Mouse (Mus musculus) heart, embryonic 11.5 days (tissue): ENCODE measurements around the gene Gm9887. TPM values are rescaled to one million over a fixed set of nuclear protein-coding genes. Genes with fewer than 3 reads are reported as not detected.

Experiments
- microRNA-seq: library from miRNA; unstranded; fragments of <30 nt; microRNA quantifications from one replicate; pipeline ENCODE4, GENCODE M21; 2016; ENCODE audit warnings: borderline number of aligned reads
- polyA plus RNA-seq: library from polyadenylated mRNA; unstranded; fragments of >200 nt; fragmentation: Nextera tagmentation; extraction: Ambion mirVana; gene quantifications from 2 replicates; pipeline ENCODE4 v1.2.1, GENCODE M21; 2014

Gene Gm9887
- polyA plus RNA-seq, 1 experiment from 2014 or later: 1.5 TPM

Small RNA genes lying within 50 kb of the gene (microRNA-seq; reads per million reads assigned to microRNA genes)
- gene Gm47299 (not detected), gene Gm47305 (not detected)

Other genes starting within 250 kb of the Gm9887 start
- 1,249 and 1,400 TPM in 2 replicates for gene Rps29, start 213.3 kb downstream of the Gm9887 start, polyA plus RNA-seq
- gene Lrr1, start 203.6 kb downstream of the Gm9887 start, polyA plus RNA-seq: 17.1 and 20.8 TPM in 2 replicates
- gene Rpl36al, start 188.4 kb downstream of the Gm9887 start, polyA plus RNA-seq: 539 and 559 TPM in 2 replicates
- 35.3 and 37.3 TPM in 2 replicates for gene Mgat2, start 188.3 kb downstream of the Gm9887 start, polyA plus RNA-seq
- gene Gm49383, start 175.4 kb downstream of the Gm9887 start, polyA plus RNA-seq: 19.0 and 20.9 TPM in 2 replicates
- gene Dnaaf2, start 174.0 kb downstream of the Gm9887 start, polyA plus RNA-seq: 6.2 and 9.2 TPM in 2 replicates
- 22.1 and 22.2 TPM in 2 replicates for gene Gm49384, start 168.2 kb downstream of the Gm9887 start, polyA plus RNA-seq
- 20.7 and 22.2 TPM in 2 replicates for gene Pole2, start 144.3 kb downstream of the Gm9887 start, polyA plus RNA-seq
- gene Klhdc1, start 131.3 kb downstream of the Gm9887 start, polyA plus RNA-seq: 7.7 and 8.9 TPM in 2 replicates
- gene Klhdc2, start 75.8 kb downstream of the Gm9887 start, polyA plus RNA-seq: 151 and 157 TPM in 2 replicates
- 62.1 and 69.9 TPM in 2 replicates for gene Nemf, start 15.3 kb downstream of the Gm9887 start, polyA plus RNA-seq
- 38.0 and 41.6 TPM in 2 replicates for gene Arf6, start 308 bp downstream of the Gm9887 start, polyA plus RNA-seq
- 22.8 and 25.3 TPM in 2 replicates for gene Vcpkmt, start 210.6 kb upstream of the Gm9887 start, polyA plus RNA-seq